Mouse (Mus musculus) intestine, embryonic 14.5 days (tissue): ENCODE measurements around the gene Slc30a7. TPM values are rescaled to one million over a fixed set of nuclear protein-coding genes. Genes with fewer than 3 reads are reported as not detected.

Source experiments
- microRNA-seq: library from miRNA; unstranded; fragments of <30 nt; microRNA quantifications from one replicate; pipeline ENCODE4, GENCODE M21; 2016
- polyA plus RNA-seq: library from polyadenylated mRNA; unstranded; fragments of >200 nt; fragmentation: Nextera tagmentation; extraction: Ambion mirVana; gene quantifications from 2 replicates; pipeline ENCODE4 v1.2.1, GENCODE M21; 2014

The Slc30a7 gene
- polyA plus RNA-seq, 1 experiment from 2014 or later = 41.8 TPM

Small RNA genes within 50 kb of the gene (microRNA-seq; reads per million reads assigned to microRNA genes)
- gene Mir669n = not detected

Other genes starting within 250 kb of the Slc30a7 start
- 32.9 and 34.3 TPM in 2 replicates for gene Dph5, start 119.6 kb downstream of the Slc30a7 start, polyA plus RNA-seq
- 21.5 and 23.9 TPM in 2 replicates for gene Extl2, start 56 bp upstream of the Slc30a7 start, polyA plus RNA-seq
- gene Vcam1, start 122.3 kb upstream of the Slc30a7 start, polyA plus RNA-seq = 17.9 and 20.7 TPM in 2 replicates
- gene Gpr88, start 246.1 kb upstream of the Slc30a7 start, polyA plus RNA-seq = 0.97 and 1.4 TPM in 2 replicates